Mouse (Mus musculus) testis, postnatal 10 days (tissue): ENCODE results near the gene Nlrx1.

Source experiments
- DNase-seq: peaks from one replicate; pipeline ENCODE4 v3.0.0; 2021; ENCODE audit warnings: low spot score

Gene Nlrx1

GRCm38 (mm10) chr9:44234479-44235427, 33.6 kb downstream of the Nlrx1 start:
- peak; percentile 73 for DNase-seq

DNA sequence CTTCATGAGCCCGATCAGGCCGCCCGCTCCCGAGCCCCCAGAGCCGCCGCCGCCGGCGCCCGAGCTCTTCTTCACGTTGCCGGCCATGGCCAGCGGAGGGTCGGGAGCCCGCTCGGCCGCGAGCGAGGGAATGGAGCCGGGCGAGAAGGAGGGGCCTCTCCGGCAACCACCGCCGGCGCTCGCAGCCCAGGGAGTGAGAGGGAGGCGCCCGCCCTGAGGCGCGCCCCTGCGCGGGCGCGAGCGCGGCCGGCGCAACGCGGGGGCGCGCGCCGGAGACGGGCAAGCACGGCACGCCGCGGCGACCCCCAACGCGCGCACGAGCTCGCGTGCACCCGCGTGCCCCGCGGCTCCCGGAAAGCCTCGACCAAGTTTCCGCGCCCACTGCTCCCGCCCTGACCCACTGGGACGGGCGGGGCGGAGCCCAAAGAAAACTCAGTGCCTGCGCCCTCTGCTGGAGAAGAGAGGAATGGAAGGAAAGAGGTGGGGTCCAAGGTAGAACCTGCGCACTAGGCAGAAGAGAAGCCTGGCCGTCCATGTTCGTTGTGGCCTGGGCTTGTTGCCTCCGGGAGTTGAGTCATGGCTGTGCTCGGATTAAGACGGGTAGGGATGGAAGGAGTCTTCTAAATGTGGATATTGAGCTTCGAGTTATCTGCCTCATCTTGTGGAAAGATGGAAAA, 34.5 kb downstream of the Nlrx1 start, which contains the start of gene Cbl:
Gene Cbl, minus strand, starts transcription at position 248 of the 677 bp plus-strand sequence.
- DNase-seq: peak; percentile 98

- no peak for DNase-seq
Measured at GRCm38 (mm10) chr9:44233021-44233801, 35.2 kb downstream of the Nlrx1 start.

DNA sequence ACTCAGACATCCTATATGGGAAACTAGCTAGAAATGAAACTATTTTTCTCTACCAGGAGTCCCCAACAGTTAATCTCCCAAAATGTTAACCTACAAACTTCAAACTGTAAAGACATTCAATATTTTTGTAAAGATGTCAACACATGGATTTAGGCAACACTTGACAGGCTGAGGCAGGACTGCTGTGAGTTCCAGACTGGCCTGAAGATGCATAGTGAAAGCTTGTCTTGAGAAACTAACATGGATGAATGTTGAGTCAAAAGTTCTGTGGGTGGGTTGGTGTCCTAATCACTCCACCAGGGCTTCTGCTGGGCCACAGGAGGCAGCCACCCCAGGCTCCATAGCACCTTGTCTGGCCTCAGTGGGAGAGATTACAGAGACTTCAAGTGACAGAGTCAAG, 36.8 kb downstream of the Nlrx1 start:
- DNase-seq: no peak

GRCm38 (mm10) chr9:44225993-44226392, 42.4 kb downstream of the Nlrx1 start:
- no peak for DNase-seq

DNA sequence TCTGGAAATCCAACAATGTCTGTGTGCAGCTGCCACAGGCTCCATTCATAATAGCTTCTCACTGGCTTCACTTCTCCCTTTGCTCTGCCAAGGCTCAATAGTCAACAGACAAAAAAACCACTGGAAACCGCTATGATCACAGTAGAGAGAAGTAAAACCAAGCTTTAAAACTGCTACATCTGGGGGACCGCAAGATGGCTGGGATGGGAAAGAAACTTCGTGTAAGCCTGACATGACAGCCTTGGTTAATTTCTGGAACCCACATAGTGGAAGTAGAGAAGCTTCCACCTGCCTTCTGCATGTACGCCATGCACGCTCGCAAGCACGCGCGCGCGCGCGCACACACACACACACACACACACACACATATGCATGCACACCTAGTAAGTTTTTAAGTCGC, 54.9 kb downstream of the Nlrx1 start:
- DNase-seq: no peak

DNA sequence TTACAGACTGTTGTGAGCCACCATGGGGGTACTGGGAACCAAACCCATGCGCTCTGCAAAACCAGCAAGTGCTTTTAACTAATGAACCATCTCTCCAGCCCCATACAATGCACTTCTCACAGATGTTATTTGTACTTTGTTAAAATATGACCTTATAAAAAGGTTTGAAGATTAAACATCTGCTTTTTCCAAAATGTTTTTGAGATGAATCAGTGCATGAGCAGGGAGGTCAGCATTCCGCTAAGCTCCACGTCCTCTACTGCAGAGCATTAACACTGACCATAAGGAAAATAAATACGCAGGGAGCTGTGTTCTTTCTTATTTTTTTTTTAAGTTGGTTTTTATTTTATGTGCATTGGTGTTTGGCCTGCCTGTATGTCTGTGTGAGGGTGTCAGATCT, 56.0 kb downstream of the Nlrx1 start:
- no peak for DNase-seq

GRCm38 (mm10) chr9:44209416-44209815, 59.0 kb downstream of the Nlrx1 start:
- no peak for DNase-seq

DNA sequence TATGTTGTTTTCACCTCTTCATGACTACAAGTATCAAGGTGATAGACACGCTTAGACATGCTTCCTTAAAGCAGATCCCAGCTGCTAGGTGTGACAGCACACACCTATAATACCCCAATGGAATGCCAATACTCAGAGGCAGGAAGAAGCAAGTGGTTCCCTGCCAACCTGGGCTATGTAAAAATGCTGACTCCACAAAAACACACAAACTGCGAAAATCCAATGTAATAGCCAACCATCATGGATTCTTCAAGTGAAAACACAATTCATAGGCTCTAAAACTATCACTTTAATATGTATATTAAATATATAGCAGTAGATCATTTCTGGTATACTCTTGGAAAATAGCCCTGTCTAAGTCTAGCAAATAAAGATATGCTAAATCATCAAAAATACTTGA, 60.6 kb downstream of the Nlrx1 start:
- DNase-seq: no peak
